Mouse (Mus musculus) hindbrain, embryonic 15.5 days (tissue): ENCODE results near the gene Kcnk16. TPM values are rescaled to one million over a fixed set of nuclear protein-coding genes. Genes with fewer than 3 reads are reported as not detected.

Experiments used
- ATAC-seq: fragments of 200-750 bp; cut with Nextera tagmentation; 2 replicates; pipeline ENCODE4 v1.8.0; 2017; ENCODE audit warnings: low read depth, moderate number of reproducible peaks, moderate TSS enrichment; ENCODE audit not compliant: low FRiP score
- H3K27ac ChIP-seq: fragments of 300-500 bp; sonication (generic); replicated peaks from 2 replicates; pipeline ENCODE4 v1.5.1; 2015; ENCODE audit warnings: mild to moderate bottlenecking, inconsistent platforms
- H3K27me3 ChIP-seq: fragments of 300-500 bp; sonication (generic); 2 replicates; pipeline ENCODE4 v1.6.1; 2015; ENCODE audit warnings: control low read depth, inconsistent platforms
- H3K36me3 ChIP-seq: fragments of 300-500 bp; sonication (generic); 2 replicates; pipeline ENCODE4 v1.6.1; 2015; ENCODE audit warnings: control low read depth, inconsistent platforms
- H3K4me1 ChIP-seq: fragments of 300-500 bp; sonication (generic); replicated peaks from 2 replicates; pipeline ENCODE4 v1.6.1; 2015; ENCODE audit warnings: control low read depth, inconsistent platforms
- H3K4me2 ChIP-seq: fragments of 300-500 bp; sonication (generic); 2 replicates; pipeline ENCODE4 v1.6.1; 2015; ENCODE audit warnings: moderate library complexity, mild to moderate bottlenecking, inconsistent platforms
- H3K4me3 ChIP-seq: fragments of 300-500 bp; sonication (generic); 2 replicates; pipeline ENCODE4 v1.5.1; 2015; ENCODE audit warnings: mild to moderate bottlenecking, inconsistent platforms
- H3K9ac ChIP-seq: fragments of 300-500 bp; sonication (generic); 2 replicates; pipeline ENCODE4 v1.6.1; 2015; ENCODE audit warnings: inconsistent platforms
- H3K9me3 ChIP-seq: fragments of 300-500 bp; sonication (generic); 2 replicates; pipeline ENCODE4 v1.6.1; 2016; ENCODE audit warnings: control low read depth, inconsistent platforms
- WGBS: fragments of 180-500 bp; shearing (Covaris S2); methylation state at CpG from one replicate; pipeline ENCODE4 v1.1.7; 2015; 5-methylcytosine and 5-hydroxymethylcytosine counted together
- polyA plus RNA-seq: library from polyadenylated mRNA; unstranded; fragments of >200 nt; fragmentation: Nextera tagmentation; extraction: Ambion mirVana; gene quantifications from 2 replicates; pipeline ENCODE4 v1.2.1, GENCODE M21; 2015

Gene Kcnk16
- polyA plus RNA-seq, 1 experiment from 2014 or later, result not detected

DNA sequence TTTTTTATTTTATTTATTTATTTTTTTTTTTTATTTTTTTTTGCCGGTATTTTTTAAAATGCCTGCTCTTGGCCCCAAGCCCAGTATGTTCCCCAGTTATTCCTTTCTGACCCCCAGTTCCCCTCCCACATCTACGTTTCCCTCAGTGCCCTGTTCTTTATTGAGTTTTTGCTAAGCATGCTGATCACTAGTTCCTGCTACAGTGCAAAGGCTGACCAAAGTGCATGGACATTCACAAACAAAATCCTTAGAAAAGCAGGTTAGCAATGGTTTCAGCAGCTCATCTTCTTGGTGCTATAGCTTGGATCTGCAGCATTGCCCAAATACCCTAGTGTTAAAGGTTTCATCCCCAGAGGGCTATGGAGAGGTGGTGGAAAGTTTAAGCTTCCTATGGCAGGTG is 42.0 kb downstream of the Kcnk16 start:
- 45% methylated on average over 2 of the region's 2 CpGs for WGBS
- no peak overlapping the region for H3K4me2 ChIP-seq
- H3K4me1 ChIP-seq, result peaks cover 15% of the 10 kb centered on the region
- H3K4me3 ChIP-seq, result no peak overlapping the region
- H3K9me3 ChIP-seq, result no peaks in the 10 kb centered on the region
- H3K9ac ChIP-seq, result no peak overlapping the region
- no peak for ATAC-seq
- no peaks in the 10 kb centered on the region for H3K36me3 ChIP-seq
- H3K27me3 ChIP-seq, result no peaks in the 10 kb centered on the region
- H3K27ac ChIP-seq, result no peak overlapping the region

DNA sequence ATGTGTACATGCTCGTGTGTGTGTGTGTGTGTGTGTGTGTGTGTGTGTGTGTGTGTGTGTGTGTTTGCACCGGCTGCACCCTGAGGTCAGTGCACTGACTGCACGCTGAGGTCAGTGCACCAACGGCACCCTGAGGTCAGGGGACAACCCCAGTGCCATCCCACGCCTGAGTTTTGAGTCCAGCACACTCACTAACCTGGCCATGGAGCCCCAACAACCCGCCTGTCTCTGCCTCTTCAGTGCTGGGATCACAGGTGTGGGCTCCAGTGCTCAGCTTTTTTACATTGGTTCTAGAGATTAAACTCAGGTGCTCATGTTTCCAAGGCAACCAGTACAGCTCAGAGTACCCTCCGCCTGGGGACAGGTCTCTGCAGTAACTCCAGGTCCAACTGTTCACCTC is 42.5 kb downstream of the Kcnk16 start:
- Histone ChIP-seq H3K4me2 (no peak overlapping the region), H3K9me3 (no peaks in the 10 kb centered on the region), H3K27ac (no peak overlapping the region), H3K36me3 (no peaks in the 10 kb centered on the region), H3K4me1 (peaks cover 15% of the 10 kb centered on the region), H3K4me3 (no peak overlapping the region), H3K9ac (no peak overlapping the region), H3K27me3 (no peaks in the 10 kb centered on the region)
- 36% methylated on average over 7 of the region's 7 CpGs for WGBS
- ATAC-seq, result peak; percentile 52; the same call in 1 of the 2 replicates

DNA sequence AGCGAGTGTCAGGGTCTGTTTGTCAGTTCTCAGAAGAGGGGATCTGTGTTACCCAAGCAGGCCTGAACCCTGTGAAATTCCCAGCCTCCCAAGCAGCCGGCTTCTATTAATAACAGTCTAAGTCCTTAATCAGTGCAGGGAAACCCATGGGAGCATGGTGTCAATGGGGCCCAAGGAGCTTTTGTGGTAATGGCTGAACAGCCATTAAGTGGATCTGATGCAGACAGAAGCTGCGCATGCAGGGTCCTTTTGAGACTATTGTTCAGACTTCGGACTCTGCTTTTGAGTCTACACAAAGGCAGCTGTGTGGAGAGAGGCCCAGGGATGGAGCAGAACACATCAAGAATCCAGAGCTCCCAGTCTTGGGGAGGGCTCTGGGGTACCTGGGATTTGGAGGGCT is 43.5 kb downstream of the Kcnk16 start:
- no peak overlapping the region for H3K4me3 ChIP-seq
- ATAC-seq, result peak; percentile 40; the same call in 1 of the 2 replicates
- no peak overlapping the region for H3K4me2 ChIP-seq

DNA sequence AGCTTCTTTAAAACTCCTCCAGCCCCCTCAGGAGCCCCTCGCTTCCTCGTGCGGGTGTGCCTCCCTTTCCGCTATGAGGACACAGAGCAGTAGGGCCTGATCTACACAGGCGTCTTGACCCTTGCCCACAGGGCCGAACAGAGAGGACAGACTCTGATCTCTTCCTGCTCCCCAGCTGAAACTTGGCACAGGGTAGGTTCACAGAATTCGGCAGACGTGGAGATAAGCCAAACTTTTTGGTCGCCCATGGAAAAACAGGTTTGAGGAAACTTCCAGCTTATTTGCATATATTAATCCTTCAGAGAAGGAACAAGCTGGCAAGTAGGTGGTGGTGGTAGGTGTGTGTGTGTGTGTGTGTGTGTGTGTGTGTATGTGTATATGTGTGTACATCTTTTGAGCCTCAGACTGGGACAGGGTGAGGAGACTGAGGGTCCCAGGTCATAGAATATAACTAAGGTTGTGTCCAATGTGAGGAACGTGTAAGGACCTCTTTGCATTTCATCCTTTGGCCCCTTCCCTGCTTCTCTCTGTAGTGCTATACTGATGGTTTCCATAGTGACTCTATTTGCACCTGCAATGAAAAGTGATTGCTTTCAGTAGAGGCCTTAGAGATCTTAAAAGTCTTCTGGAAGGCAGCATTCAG is 44.3 kb downstream of the Kcnk16 start:
- H3K27ac ChIP-seq, result no peak overlapping the region
- no peak for ATAC-seq

More for the DNA sequence above, 43.5 kb downstream of the Kcnk16 start:
- WGBS, result 18% methylated on average over 4 of the region's 4 CpGs
- H3K27me3 ChIP-seq, result no peaks in the 10 kb centered on the region
- no peak overlapping the region for H3K9ac ChIP-seq
- H3K9me3 ChIP-seq, result no peaks in the 10 kb centered on the region
- no peak overlapping the region for H3K27ac ChIP-seq
- no peaks in the 10 kb centered on the region for H3K36me3 ChIP-seq
- peaks cover 15% of the 10 kb centered on the region for H3K4me1 ChIP-seq

DNA sequence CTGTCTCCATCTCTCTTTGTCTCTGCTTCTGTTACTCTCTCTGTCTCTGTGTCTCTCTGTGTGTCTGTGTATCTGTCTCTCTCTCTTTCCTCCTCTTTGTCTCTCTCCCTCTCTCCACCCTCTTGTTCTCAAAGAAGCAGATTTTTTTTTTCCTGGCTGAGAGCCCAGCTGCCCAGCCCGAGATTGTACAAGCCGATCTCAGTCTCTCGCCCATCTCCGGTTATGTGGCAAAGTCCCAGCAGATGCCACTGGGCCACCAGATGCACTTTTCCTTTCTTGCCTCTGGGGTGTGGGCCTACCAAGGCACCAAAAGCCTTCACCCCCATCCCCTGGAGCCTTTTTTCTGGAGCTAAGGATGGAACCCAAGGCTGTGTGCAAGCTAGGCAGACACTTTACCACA is 44.8 kb downstream of the Kcnk16 start:
- 23% methylated on average over 4 of the region's 4 CpGs for WGBS
- Histone ChIP-seq H3K27ac (no peak overlapping the region), H3K4me2 (no peak overlapping the region), H3K9ac (no peak overlapping the region), H3K27me3 (no peaks in the 10 kb centered on the region), H3K36me3 (no peaks in the 10 kb centered on the region), H3K9me3 (no peaks in the 10 kb centered on the region), H3K4me1 (peaks cover 15% of the 10 kb centered on the region), H3K4me3 (no peak overlapping the region)
- ATAC-seq, result no peak

More for the DNA sequence above, 44.3 kb downstream of the Kcnk16 start:
- 50% methylated on average over 10 of the region's 10 CpGs for WGBS
- Histone ChIP-seq H3K4me2 (no peak overlapping the region), H3K27me3 (no peaks in the 10 kb centered on the region), H3K4me1 (peaks cover 15% of the 10 kb centered on the region), H3K36me3 (no peaks in the 10 kb centered on the region), H3K4me3 (no peak overlapping the region), H3K9me3 (no peaks in the 10 kb centered on the region), H3K9ac (no peak overlapping the region)

DNA sequence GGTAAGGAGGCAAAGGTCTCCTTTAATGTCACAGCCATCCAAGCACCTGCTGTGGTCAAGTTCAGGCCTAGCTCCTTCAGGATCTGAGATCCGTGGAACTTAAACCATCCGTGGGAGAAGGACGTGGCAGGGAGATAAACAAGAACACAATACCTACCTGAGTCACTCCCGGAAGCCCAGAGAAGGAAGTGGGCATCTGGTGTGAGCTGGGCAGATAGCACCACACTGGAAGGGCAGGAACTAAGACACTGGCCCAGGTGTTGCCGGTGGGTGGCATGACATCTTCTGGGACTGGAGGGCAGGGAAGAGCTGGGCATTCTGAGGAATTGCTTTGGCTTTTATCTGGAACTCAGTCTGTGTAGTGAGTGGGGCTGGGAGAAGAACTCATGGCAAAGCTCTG is 45.7 kb downstream of the Kcnk16 start:
- 91% methylated on average over 5 of the region's 5 CpGs for WGBS
- no peak for ATAC-seq
- Histone ChIP-seq H3K9ac (no peak overlapping the region), H3K4me1 (peaks cover 15% of the 10 kb centered on the region), H3K27me3 (no peaks in the 10 kb centered on the region), H3K4me3 (no peak overlapping the region), H3K27ac (no peak overlapping the region), H3K36me3 (no peaks in the 10 kb centered on the region), H3K9me3 (no peaks in the 10 kb centered on the region), H3K4me2 (no peak overlapping the region)

DNA sequence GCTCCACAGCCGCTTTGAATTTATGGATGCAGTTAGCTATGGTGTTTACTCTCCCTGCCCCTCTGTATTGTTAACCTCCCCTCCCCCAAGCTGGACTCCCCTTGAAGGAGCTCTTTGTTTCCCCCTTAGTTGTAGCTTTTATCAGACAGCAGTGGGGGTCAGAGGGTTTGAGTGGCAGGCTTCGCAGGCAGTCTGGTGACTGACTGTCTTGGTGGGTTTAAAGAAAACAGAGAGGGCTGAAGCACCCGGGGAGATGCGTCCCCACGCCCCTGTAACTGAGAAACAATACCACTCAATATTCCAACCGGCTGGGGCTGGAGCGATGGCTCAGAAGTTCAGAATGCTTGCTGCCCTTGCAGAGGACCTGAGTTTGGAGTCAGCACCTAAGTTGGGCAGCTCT is 47.9 kb downstream of the Kcnk16 start:
- H3K4me2 ChIP-seq, result no peak overlapping the region
- no peak for ATAC-seq
- no peaks in the 10 kb centered on the region for H3K27me3 ChIP-seq
- H3K4me1 ChIP-seq, result peaks cover 15% of the 10 kb centered on the region
- H3K9me3 ChIP-seq, result no peaks in the 10 kb centered on the region
- H3K9ac ChIP-seq, result no peak overlapping the region
- H3K27ac ChIP-seq, result no peak overlapping the region
- H3K4me3 ChIP-seq, result no peak overlapping the region
- H3K36me3 ChIP-seq, result no peaks in the 10 kb centered on the region
- WGBS, result 18% methylated on average over 7 of the region's 7 CpGs

DNA sequence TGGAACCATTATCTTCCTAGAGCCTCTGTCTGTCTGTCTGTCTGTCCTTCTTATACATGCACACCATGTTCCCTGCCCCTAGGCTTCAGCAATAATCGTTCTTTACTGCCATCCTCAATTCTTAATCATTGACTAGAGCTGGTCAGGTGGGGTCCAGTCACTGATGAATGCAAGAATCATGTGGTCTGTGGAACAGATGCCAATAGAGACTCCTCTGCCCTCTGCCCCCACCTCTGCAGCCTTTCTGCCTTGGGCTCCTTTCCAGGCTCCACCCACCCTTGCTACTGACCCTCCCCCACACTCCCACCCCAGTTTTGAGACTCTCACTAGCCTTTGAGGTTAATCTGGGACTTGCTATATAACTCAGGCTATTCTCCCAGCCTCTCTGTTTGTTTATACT is 49.1 kb downstream of the Kcnk16 start:
- no peak overlapping the region for H3K4me2 ChIP-seq
- H3K27me3 ChIP-seq, result no peaks in the 10 kb centered on the region
- 52% methylated on average over 1 of the region's 1 CpGs for WGBS
- no peak overlapping the region for H3K27ac ChIP-seq
- 0 out of 2 replicates have a peak, but pooled peaks cover 5% of the 10 kb centered on the region for H3K4me1 ChIP-seq
- H3K9ac ChIP-seq, result no peak overlapping the region
- ATAC-seq, result no peak
- no peaks in the 10 kb centered on the region for H3K36me3 ChIP-seq
- no peaks in the 10 kb centered on the region for H3K9me3 ChIP-seq
- H3K4me3 ChIP-seq, result no peak overlapping the region

DNA sequence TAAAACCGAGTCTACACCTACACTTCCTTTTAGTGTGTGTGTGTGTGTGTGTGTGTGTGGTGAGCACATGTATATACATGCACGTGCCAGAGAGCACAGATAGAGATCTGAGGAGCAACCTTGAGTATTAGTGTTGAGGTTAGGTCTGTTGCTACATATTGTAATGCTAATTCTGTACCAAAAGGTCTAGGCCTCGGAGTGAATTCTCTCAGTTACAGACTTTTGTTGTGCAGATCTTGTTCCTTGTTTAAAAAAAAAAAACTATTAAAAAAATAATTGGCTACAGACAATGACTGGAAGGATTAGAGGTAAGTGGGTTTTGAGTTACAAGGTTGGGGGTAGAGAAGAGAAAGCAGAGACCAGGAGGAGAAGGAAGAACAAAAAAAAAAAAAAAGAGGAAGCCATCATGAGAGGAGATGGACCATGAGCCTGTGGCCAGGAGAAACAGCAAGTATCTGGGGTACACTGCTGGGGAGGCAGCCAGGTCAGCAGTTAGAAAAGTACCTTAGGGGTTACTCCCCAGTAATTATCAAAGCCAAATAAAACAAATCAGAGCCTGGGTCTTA is 51.6 kb downstream of the Kcnk16 start:
- Histone ChIP-seq H3K27me3 (no peaks in the 10 kb centered on the region), H3K4me2 (no peak overlapping the region), H3K4me1 (no peaks in the 10 kb centered on the region), H3K9me3 (no peaks in the 10 kb centered on the region), H3K36me3 (no peaks in the 10 kb centered on the region), H3K4me3 (no peak overlapping the region), H3K27ac (no peak overlapping the region), H3K9ac (no peak overlapping the region)
- no peak for ATAC-seq
- 30% methylated on average over 3 of the region's 3 CpGs for WGBS

DNA sequence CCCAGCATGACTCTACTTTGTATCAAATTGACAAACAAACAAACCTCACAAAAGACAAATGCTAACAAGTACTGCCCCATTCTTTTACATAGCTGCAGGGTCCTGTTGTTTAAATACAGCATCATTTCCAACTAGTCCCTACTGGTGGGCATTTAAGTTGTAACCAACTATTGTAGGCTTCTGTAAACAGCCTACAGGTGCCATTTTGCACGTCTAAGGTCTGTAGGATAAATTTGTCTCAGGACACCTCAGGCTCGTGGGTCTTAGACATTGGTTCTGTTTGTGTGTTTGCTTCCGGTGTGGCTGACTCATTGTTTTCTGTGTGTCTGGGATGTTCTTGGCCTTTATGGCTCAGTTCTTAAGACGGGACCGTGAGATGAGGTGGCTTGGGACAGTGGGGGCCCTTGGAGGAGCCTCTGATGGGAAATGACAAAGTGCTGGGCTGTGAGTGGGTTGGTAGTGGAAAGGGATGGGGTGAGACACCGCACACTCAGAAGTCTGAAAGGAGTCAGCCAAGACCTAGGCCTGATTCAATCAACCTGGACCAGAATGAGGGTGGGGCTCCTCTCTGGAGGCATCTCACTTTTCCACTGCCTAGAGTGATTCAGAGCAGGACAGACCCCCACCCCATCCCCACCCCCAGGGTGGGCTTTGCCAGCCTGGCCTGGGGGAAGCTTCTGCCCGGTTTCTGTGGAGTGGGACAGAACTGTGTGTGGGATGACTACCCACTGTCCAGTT is 52.3 kb downstream of the Kcnk16 start:
- no peaks in the 10 kb centered on the region for H3K36me3 ChIP-seq
- H3K9me3 ChIP-seq, result no peaks in the 10 kb centered on the region
- H3K27me3 ChIP-seq, result no peaks in the 10 kb centered on the region
- no peak for ATAC-seq
- H3K9ac ChIP-seq, result no peak overlapping the region
- no peak overlapping the region for H3K27ac ChIP-seq
- 77% methylated on average over 7 of the region's 7 CpGs for WGBS
- no peak overlapping the region for H3K4me2 ChIP-seq
- no peak overlapping the region for H3K4me3 ChIP-seq
- no peaks in the 10 kb centered on the region for H3K4me1 ChIP-seq

DNA sequence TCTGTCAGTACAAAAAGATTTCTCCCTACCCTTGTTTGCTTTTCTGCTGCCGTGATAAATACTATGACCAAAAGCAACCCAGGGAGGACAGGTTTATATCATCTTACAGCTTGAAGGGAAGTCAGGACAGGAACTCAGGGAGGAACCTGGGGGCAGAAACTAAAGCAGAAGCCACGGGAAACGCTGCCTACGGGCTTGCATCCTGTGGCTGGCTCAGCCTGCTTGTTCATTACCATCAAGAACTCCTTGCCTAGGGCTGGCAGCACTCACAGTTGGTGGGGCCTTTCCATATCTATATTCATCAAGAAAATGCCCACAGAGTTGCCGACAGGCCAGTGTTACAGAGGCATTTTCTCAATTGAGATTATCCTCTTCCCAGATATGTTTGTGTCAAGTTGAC is 53.2 kb downstream of the Kcnk16 start:
- Histone ChIP-seq H3K27me3 (no peaks in the 10 kb centered on the region), H3K9ac (no peak overlapping the region), H3K27ac (no peak overlapping the region), H3K4me3 (no peak overlapping the region), H3K4me1 (no peaks in the 10 kb centered on the region), H3K4me2 (no peak overlapping the region), H3K36me3 (no peaks in the 10 kb centered on the region), H3K9me3 (no peaks in the 10 kb centered on the region)
- WGBS, result 64% methylated on average over 5 of the region's 5 CpGs
- no peak for ATAC-seq

DNA sequence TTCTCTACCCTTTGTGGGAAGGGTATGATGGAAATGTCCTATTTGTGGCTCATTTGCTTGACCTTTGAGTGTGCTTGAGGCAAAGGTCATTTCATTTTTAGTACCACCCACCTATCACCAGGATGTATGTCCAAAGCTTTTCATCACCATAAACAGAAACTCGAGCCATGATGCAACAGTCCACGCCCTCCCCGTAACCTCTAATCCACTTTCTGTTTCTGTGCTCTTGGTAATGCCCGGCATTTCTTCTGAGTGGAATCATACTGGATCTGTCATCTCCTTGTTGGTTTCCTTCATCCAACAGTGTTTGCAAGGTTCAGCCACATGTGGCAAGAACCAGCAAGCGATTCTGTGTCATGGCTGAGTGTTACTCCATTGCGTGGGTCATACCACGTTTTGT is 54.9 kb downstream of the Kcnk16 start:
- H3K4me3 ChIP-seq, result no peak overlapping the region
- H3K4me1 ChIP-seq, result no peaks in the 10 kb centered on the region
- no peak overlapping the region for H3K27ac ChIP-seq
- 94% methylated on average over 7 of the region's 7 CpGs for whole genome bisulfite sequencing
- no peak overlapping the region for H3K9ac ChIP-seq
- ATAC-seq, result no peak
- H3K27me3 ChIP-seq, result no peaks in the 10 kb centered on the region
- H3K36me3 ChIP-seq, result no peaks in the 10 kb centered on the region
- H3K9me3 ChIP-seq, result no peaks in the 10 kb centered on the region
- no peak overlapping the region for H3K4me2 ChIP-seq
